Mouse (Mus musculus) activated CD4-positive, CD25-positive, alpha-beta regulatory T cell (primary cell): ENCODE data around the gene Nxnl1. TPM values are rescaled to one million over a fixed set of nuclear protein-coding genes. Genes with fewer than 3 reads are reported as not detected.

Experiments
- polyA plus RNA-seq, 2 experiments: library from polyadenylated mRNA; unstranded; fragments of 100-300 nt; shearing (Covaris generic); gene quantifications; one replicate each; pipeline ENCODE4 v1.2.1; 2017

Gene Nxnl1
- under 1 TPM; 0.88 to 0.99 TPM for polyA plus RNA-seq

GRCm38 (mm10) chr8:71566501-71566900 is at the start of gene Nxnl1:
Gene Nxnl1, minus strand, starts transcription at chr8:71566601.

DNA sequence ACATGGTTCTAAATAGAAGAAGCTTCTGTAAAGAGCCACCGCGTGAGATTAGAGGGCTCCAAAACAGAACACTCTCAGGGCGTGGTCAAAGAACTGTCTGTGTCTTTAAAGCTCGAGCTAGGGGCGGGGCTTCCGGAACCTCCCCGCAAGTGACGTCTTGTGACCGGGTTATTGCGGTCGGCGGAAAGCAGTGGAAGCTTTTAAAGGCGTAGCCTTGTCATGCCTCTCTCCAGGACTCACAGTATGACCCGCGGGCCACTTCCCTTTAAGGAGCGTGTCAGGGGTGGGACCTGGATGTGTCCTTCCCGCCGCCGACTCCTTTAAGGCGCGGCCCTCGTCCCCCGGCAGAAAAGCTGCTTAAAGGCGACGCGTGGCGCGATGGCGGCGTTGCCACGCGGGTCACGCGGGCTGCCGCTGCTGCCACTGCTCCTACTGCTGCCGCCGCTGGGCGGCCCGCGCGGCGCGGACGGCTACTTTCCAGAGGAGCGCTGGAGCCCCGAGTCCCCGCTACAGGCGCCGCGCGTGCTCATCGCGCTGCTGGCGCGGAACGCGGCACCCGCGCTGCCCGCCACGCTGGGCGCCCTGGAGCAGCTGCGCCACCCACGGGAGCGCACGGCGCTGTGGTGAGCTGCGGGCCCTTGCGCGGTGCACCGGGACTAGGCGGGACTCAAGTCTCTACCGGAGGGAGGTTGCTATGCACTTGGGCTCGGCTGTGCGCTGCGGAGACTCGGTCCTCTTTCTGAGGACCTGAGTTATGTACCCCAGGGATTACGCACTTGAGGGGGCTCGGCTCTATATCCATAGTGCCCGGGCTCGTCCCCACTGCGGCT is 44.6 kb upstream of the Nxnl1 start, which contains the start of gene Colgalt1:
Colgalt1 (plus strand) TSS at position 177 of the 830 bp plus-strand sequence.

DNA sequence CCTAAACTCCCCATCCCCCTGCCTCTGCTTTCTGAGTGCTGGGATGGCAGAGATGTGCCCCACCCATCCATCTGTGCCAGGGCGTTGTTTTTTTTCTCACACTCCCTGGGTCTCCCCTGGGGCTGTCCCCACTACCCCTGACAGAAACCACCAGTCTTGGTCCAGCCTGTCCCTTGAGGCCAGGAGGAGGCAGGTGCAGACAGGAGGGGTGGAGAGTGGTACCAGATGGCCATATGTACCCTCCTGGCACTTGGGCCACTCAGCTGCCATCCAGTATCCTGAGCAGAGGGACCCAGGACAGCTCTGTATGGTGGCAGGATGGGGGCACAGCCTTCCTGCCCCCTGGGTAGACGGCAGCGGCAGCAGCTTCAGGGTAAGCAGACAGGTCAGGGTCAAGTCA is 31.1 kb upstream of the Nxnl1 start, which contains the start of gene Fam129c:
Fam129c (plus strand) TSS at position 198 of the 400 bp plus-strand sequence.

GRCm38 (mm10) chr8:71591471-71592373 is 25.3 kb upstream of the Nxnl1 start, which contains the start of gene Pgls:
Gene Pgls, plus strand, starts transcription at chr8:71592176.

DNA sequence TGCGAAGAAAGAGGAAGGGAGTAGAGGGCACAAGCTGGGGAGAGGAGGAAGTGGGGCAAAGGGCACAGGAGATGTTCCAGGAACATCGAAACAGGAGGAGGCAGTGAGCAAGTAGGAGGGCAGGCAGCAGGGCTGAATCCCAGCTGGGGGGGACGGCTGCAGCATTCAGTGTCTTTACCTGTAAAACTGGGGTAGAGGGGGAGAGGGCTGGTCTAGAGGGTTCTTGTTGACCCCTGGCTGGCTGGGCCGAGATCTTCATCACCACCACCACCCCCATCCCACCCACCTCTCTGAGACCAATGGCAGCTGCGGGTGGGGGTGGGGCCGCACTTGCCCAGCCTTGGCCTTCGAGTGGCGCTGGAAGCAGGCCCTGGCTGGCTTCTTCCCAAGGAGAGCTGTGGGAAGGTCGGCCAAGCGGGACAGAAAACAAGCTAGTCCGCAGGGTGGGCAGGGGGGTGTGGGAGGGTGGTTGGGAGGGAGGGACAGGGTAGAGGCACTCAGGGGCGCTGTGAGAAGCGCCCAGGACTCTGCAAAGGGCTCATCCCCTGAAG is 2.1 kb upstream of the Nxnl1 start, which contains the start of gene Slc27a1:
Slc27a1 (plus strand) TSS at position 496 of the 551 bp plus-strand sequence.

DNA sequence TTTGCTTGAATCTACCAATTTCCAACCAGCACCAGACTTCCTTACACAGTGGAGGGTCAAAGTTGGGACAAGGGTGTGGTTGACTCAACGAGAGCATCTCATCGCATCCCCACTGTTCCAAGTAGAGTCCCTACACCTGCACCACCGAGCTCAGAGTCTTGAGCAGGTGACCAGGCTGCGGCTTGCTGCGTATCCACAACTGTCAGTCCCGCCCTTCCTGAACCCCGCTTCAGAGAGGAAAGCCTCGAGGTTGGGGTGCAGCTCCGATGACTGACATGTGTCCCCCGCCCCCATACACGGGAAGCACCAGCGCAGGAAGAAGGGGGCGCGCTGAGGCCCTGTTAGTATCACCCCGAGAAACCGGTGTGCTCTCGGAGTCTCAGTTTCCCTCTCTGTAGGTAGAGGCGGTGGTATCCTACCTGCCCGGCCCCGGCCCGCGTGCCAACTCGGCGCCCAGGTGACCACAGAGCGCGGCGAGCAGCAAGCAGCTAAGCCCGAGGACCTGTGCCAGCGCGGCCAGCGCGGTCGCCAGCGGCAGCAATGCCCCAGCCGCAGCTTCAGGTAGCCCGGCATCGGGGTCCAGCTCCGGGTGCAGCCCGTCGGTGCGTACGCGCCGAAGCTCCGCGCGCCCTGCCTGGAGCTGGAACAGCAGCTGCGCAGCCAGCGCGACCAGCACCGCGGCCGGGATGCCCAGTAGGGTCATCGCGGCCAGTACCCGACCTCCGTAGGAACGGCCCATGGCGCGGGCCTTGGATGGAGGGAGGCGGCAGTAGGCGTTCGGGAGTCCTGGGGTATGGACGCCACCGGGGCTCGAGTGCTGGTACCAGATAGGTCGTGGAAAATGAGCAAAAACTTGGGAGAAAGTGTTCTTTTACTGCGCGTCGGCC is 8.1 kb downstream of the Nxnl1 start, which contains the start of gene Tmem221:
Tmem221 (minus strand) TSS at position 801 of the 887 bp plus-strand sequence.

GRCm38 (mm10) chr8:71542632-71543343 is 23.6 kb downstream of the Nxnl1 start, which contains the start of gene Mvb12a:
Gene Mvb12a, plus strand, starts transcription at chr8:71542922.

GRCm38 (mm10) chr8:71537028-71537867 is 29.2 kb downstream of the Nxnl1 start, which contains the start of gene Bst2:
Gene Bst2, minus strand, starts transcription at chr8:71537456.

GRCm38 (mm10) chr8:71525226-71526050 is 41.0 kb downstream of the Nxnl1 start, which contains the start of gene Ccdc194:
Gene Ccdc194, minus strand, starts transcription at chr8:71525711.

DNA sequence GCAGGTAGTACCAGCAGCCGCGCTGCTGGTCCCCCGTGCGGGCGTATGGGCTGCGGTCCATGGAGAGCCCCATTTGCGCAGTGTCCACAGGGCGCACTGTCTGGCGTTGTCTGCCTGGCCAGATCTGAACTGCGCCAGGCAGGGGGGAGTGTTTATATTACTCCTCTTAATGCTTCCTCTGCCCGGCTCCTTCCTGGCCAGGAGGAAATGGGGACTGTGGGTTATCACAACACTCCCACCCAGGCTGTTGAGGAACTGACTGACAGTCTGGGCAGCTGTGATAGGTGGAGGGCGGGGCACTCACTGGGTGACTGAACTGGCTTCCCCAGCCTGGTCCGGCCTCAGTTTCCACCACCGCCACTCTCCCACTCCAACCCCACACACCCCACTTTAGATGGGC is 54.8 kb downstream of the Nxnl1 start, which contains the start of gene Plvap:
Plvap (minus strand) TSS at position 109 of the 400 bp plus-strand sequence.

Other genes starting within 250 kb of the Nxnl1 start
- 100 to 1,000 TPM; 154 to 223 TPM for gene Use1, start 199.8 kb downstream of the Nxnl1 start, polyA plus RNA-seq
- gene Ocel1, start 195.3 kb downstream of the Nxnl1 start, polyA plus RNA-seq, result 10 to 100 TPM; 18.3 to 19.4 TPM
- gene Nr2f6, start 184.6 kb downstream of the Nxnl1 start, polyA plus RNA-seq, result 10 to 100 TPM in 1 of 2 experiments, 1 to 10 TPM in 1; 3.7 to 10.3 TPM
- under 1 TPM; 0.12 to 0.38 TPM for gene Ushbp1, start 170.8 kb downstream of the Nxnl1 start, polyA plus RNA-seq
- gene Babam1, start 169.7 kb downstream of the Nxnl1 start, polyA plus RNA-seq, result 100 to 1,000 TPM; 107 to 109 TPM
- gene Ankle1, start 160.6 kb downstream of the Nxnl1 start, polyA plus RNA-seq, result 1 to 10 TPM; 1.8 to 3.7 TPM
- 100 to 1,000 TPM; 107 to 132 TPM for gene Abhd8, start 102.9 kb downstream of the Nxnl1 start, polyA plus RNA-seq
- 100 to 1,000 TPM in 1 of 2 experiments, 10 to 100 TPM in 1; 70.1 to 100 TPM for gene Mrpl34, start 101.6 kb downstream of the Nxnl1 start, polyA plus RNA-seq
- 100 to 1,000 TPM; 100 to 120 TPM for gene Dda1, start 97.4 kb downstream of the Nxnl1 start, polyA plus RNA-seq
- 10 to 100 TPM in 1 of 2 experiments, 1 to 10 TPM in 1; 8.5 to 17.4 TPM for gene Ano8, start 80.6 kb downstream of the Nxnl1 start, polyA plus RNA-seq
- 1 to 10 TPM; 4.2 to 7.7 TPM for gene Gtpbp3, start 78.5 kb downstream of the Nxnl1 start, polyA plus RNA-seq
- under 1 TPM in 1 of 2 experiments, not detected in 1; 0.13 TPM for gene Plvap, start 54.8 kb downstream of the Nxnl1 start, polyA plus RNA-seq
- under 1 TPM in 1 of 2 experiments, not detected in 1; 0.41 TPM for gene Ccdc194, start 40.9 kb downstream of the Nxnl1 start, polyA plus RNA-seq
- gene Bst2, start 29.1 kb downstream of the Nxnl1 start, polyA plus RNA-seq, result 100 to 1,000 TPM; 103 to 118 TPM
- gene Mvb12a, start 23.7 kb downstream of the Nxnl1 start, polyA plus RNA-seq, result 100 to 1,000 TPM; 113 to 137 TPM
- gene Tmem221, start 7.7 kb downstream of the Nxnl1 start, polyA plus RNA-seq, result 1 to 10 TPM; 6.3 to 7.8 TPM
- 1 to 10 TPM; 6.0 to 6.9 TPM for gene Slc27a1, start 2.3 kb upstream of the Nxnl1 start, polyA plus RNA-seq
- 100 to 1,000 TPM; 120 to 124 TPM for gene Pgls, start 25.6 kb upstream of the Nxnl1 start, polyA plus RNA-seq
- 10 to 100 TPM in 1 of 2 experiments, 1 to 10 TPM in 1; 8.8 to 20.0 TPM for gene Fam129c, start 31.0 kb upstream of the Nxnl1 start, polyA plus RNA-seq
- 10 to 100 TPM; 24.8 to 32.1 TPM for gene Colgalt1, start 44.4 kb upstream of the Nxnl1 start, polyA plus RNA-seq
- gene Unc13a, start 105.2 kb upstream of the Nxnl1 start, polyA plus RNA-seq, result 1 to 10 TPM; 1.1 to 1.3 TPM
- 100 to 1,000 TPM; 105 to 188 TPM for gene Jak3, start 109.7 kb upstream of the Nxnl1 start, polyA plus RNA-seq
- gene Insl3, start 122.6 kb upstream of the Nxnl1 start, polyA plus RNA-seq, result 10 to 100 TPM; 53.6 to 59.0 TPM
- gene B3gnt3, start 135.2 kb upstream of the Nxnl1 start, polyA plus RNA-seq, result 1 to 10 TPM; 4.3 to 5.4 TPM
- 100 to 1,000 TPM; 173 to 255 TPM for gene Fcho1, start 159.1 kb upstream of the Nxnl1 start, polyA plus RNA-seq